Mouse (Mus musculus) lung, embryonic 16.5 days (tissue): ENCODE results near the gene Cdipt. TPM values are rescaled to one million over a fixed set of nuclear protein-coding genes. Genes with fewer than 3 reads are reported as not detected.

ENCODE experiments used
- ATAC-seq: fragments of 200-750 bp; cut with Nextera tagmentation; 2 replicates; pipeline ENCODE4 v1.8.0; 2017; ENCODE audit warnings: low read depth, mild to moderate bottlenecking, moderate library complexity
- H3K27ac ChIP-seq: fragments of 300-500 bp; sonication (generic); 2 replicates; pipeline ENCODE4 v1.5.1; 2014; ENCODE audit warnings: mild to moderate bottlenecking, control low read depth, low read length
- H3K27me3 ChIP-seq: fragments of 300-500 bp; sonication (generic); 2 replicates; pipeline ENCODE4 v1.6.1; 2014; ENCODE audit warnings: low read depth, low read length, mixed read lengths; ENCODE audit not compliant: control insufficient read depth, insufficient read depth
- H3K36me3 ChIP-seq: fragments of 300-500 bp; sonication (generic); 2 replicates; pipeline ENCODE4 v1.6.1; 2014; ENCODE audit warnings: low read length; ENCODE audit not compliant: control insufficient read depth, insufficient read depth
- H3K4me1 ChIP-seq: fragments of 300-500 bp; sonication (generic); replicated peaks from 2 replicates; pipeline ENCODE4 v1.6.1; 2014; ENCODE audit warnings: low read length, mixed read lengths; ENCODE audit not compliant: control insufficient read depth, insufficient read depth
- H3K4me2 ChIP-seq: fragments of 300-500 bp; sonication (generic); 2 replicates; pipeline ENCODE4 v1.6.1; 2014; ENCODE audit warnings: low read depth, low read length, control low read depth
- H3K4me3 ChIP-seq: fragments of 300-500 bp; sonication (generic); 2 replicates; pipeline ENCODE4 v1.5.1; 2014; ENCODE audit warnings: mild to moderate bottlenecking, low read length, control low read depth
- H3K9ac ChIP-seq: fragments of 300-500 bp; sonication (generic); 2 replicates; pipeline ENCODE4 v1.6.1; 2014; ENCODE audit warnings: low read length, control low read depth
- H3K9me3 ChIP-seq: fragments of 300-500 bp; sonication (generic); 2 replicates; pipeline ENCODE4 v1.6.1; 2016; ENCODE audit warnings: low read length; ENCODE audit not compliant: control insufficient read depth
- WGBS: fragments of 180-500 bp; shearing (Covaris S2); extraction: QIAGEN DNeasy Blood & Tissue Kit; methylation state at CpG from one replicate; pipeline ENCODE4 v1.1.7; 2014; 5-methylcytosine and 5-hydroxymethylcytosine counted together
- polyA plus RNA-seq: library from polyadenylated mRNA; unstranded; fragments of >200 nt; fragmentation: Nextera tagmentation; extraction: Ambion mirVana; gene quantifications from 2 replicates; pipeline ENCODE4 v1.2.1, GENCODE M21; 2015

Gene Cdipt
- polyA plus RNA-seq, 1 experiment from 2014 or later: 119 TPM

GRCm38 (mm10) chr7:127024755-127025555 lies 49.2 kb downstream of the Cdipt start:
- H3K9ac ChIP-seq: peak overlapping the region; percentile 99
- WGBS: under 1% methylated on average over 30 of the region's 30 CpGs
- peak; percentile 20 for ATAC-seq
- H3K4me1 ChIP-seq: peaks cover 49% of the 10 kb centered on the region
- H3K27me3 ChIP-seq: no peaks in the 10 kb centered on the region
- H3K4me2 ChIP-seq: peak overlapping the region; percentile 96
- peak overlapping the region; percentile 94 for H3K4me3 ChIP-seq
- H3K9me3 ChIP-seq: no peaks in the 10 kb centered on the region
- H3K27ac ChIP-seq: peak overlapping the region; percentile 99
- peaks cover 26% of the 10 kb centered on the region for H3K36me3 ChIP-seq

DNA sequence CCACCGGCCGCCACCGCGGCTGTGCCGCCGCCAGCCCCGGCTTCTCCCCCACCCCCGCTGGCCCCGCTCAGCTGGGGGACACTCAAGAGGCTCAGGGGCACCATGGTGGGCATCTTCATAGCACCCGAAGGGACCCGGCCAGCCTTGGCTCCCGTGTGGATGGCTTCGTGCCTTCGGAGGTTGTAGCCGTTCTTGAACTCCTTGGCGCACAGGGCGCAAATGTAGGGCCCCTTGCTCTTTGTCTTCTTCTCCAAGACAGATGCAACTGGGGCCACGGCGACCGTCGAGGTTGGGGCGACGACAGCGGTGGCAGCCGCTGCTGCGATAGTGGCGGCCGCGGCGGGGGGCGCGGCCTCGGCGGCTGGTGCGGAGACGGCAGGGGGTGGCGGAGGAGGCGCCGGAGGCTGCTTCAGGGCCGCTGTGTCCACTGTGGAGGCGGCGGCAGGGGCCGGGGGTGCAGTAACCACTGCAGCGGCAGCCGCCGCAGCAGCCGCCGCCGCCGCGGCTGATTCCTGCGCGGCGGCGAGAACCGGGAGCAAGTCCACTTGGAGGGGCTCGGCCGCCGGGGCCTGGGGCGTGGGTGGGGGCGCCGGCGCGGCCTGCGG lies 49.9 kb downstream of the Cdipt start:
- ATAC-seq: no peak
- WGBS: 0% methylated on average over 53 of the region's 65 CpGs

GRCm38 (mm10) chr7:127026161-127026600 lies 50.5 kb downstream of the Cdipt start:
- ATAC-seq: peak; percentile 29
- peak overlapping the region; percentile 96 for H3K4me2 ChIP-seq
- peaks cover 39% of the 10 kb centered on the region for H3K4me1 ChIP-seq
- peak overlapping the region; percentile 99 for H3K9ac ChIP-seq
- WGBS: 0% methylated on average over 9 of the region's 48 CpGs
- peak overlapping the region; percentile 99 for H3K27ac ChIP-seq
- no peaks in the 10 kb centered on the region for H3K27me3 ChIP-seq
- peaks cover 38% of the 10 kb centered on the region for H3K36me3 ChIP-seq
- no peaks in the 10 kb centered on the region for H3K9me3 ChIP-seq
- H3K4me3 ChIP-seq: peak overlapping the region; percentile 94

More for the DNA sequence above, 49.9 kb downstream of the Cdipt start:
- Histone ChIP-seq H3K9ac (peak overlapping the region; percentile 99), H3K27ac (peak overlapping the region; percentile 99), H3K9me3 (no peaks in the 10 kb centered on the region), H3K4me2 (peak overlapping the region; percentile 96), H3K27me3 (no peaks in the 10 kb centered on the region), H3K4me1 (peaks cover 42% of the 10 kb centered on the region), H3K4me3 (peak overlapping the region; percentile 94), H3K36me3 (peaks cover 33% of the 10 kb centered on the region)

DNA sequence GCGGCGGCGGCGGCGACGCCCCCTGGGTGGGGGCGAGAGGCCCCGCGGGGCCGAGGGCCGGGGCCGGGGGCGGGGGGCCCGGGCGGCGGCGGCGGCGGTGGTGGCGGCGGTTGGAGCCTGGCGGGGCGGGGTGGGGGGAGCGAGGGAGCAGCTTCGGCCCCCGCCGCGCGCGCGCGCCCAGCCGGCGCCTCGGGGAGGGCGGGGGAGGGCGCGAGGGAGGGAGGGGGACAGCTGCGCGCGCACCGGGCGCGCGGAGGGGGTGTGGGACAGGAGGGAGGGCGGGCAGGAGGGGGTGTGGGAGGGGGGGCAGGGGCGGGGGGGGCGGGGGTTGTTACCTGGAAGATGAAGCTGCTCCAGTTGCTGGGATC lies 50.9 kb downstream of the Cdipt start:
- peaks cover 42% of the 10 kb centered on the region for H3K36me3 ChIP-seq
- peak overlapping the region; percentile 96 for H3K4me2 ChIP-seq
- H3K4me3 ChIP-seq: peak overlapping the region; percentile 94
- H3K27ac ChIP-seq: peak overlapping the region; percentile 99
- H3K9me3 ChIP-seq: no peaks in the 10 kb centered on the region
- H3K27me3 ChIP-seq: no peaks in the 10 kb centered on the region
- no peak; the same call in 1 of the 2 replicates for ATAC-seq
- WGBS: 0% methylated on average over 4 of the region's 48 CpGs
- peaks cover 35% of the 10 kb centered on the region for H3K4me1 ChIP-seq
- H3K9ac ChIP-seq: peak overlapping the region; percentile 99

DNA sequence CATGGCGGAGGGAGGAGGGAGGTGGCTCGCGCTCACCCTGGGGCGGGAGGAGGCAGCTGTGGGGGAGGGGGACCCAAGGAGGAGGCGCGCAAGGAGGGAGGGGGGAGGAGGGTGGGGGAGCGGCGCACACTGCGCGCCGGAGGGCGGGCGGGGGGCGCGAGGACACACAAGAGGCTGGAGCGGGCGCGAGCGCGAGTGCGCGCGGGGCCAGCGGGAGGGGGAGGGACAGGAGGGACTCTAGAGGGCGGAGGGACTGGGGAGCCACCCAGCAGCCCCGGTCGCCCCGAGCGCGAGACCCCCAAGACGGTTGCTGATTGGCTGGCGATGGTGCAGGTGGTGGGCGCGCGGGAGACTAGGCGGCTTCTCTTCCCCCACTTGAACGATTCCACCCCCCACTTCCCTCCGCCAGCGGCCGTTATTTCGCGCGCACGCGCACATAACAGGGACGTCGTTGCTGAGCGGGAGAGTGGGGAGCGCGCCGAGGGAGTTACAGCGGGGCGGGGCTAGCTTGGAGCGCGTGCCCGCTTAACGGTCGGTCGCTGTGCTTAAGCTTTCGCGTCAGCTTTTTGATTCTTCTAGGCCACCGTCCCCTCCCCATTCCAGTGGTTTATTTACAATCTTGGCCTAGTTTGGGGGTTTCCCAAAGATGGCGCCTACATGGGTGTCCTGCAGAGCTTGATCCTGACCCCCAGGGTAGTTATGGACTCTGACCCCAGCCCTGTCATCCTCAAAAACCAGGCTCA lies 51.4 kb downstream of the Cdipt start, which contains the start of gene Maz:
Maz (minus strand) TSS at position 54 of the 743 bp plus-strand sequence.
- peaks cover 45% of the 10 kb centered on the region for H3K36me3 ChIP-seq

DNA sequence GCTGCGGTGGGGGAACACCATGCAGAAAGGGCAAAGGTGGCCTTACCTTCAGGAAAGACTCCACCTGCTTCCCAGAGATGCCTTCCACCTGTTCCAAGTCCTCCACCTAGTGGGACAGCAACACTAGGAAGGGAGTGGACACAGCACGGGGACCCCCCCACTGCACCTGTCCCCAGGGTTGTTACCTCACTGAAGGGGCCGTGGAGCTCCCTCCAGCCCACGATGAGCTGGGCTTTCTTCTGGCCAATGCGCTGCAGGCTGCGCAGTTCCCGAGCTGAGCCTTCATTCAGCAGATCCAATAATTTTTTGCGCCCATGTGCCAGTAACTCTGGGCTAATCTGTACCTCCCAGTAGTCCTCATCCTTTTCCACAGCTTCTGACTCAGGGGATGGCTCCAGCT lies 52.2 kb downstream of the Cdipt start:
- 53% methylated on average over 8 of the region's 8 CpGs for WGBS
- Histone ChIP-seq H3K27me3 (no peaks in the 10 kb centered on the region), H3K27ac (peak overlapping the region; percentile 99), H3K9ac (peak overlapping the region; percentile 75), H3K4me3 (peak overlapping the region; percentile 94), H3K4me1 (peaks cover 26% of the 10 kb centered on the region), H3K4me2 (peak overlapping the region; percentile 77), H3K36me3 (peaks cover 45% of the 10 kb centered on the region), H3K9me3 (no peaks in the 10 kb centered on the region)
- ATAC-seq: no peak

More for the DNA sequence above, 51.4 kb downstream of the Cdipt start, which contains the start of gene Maz:
- whole genome bisulfite sequencing: under 1% methylated on average over 44 of the region's 63 CpGs
- Histone ChIP-seq H3K27me3 (no peaks in the 10 kb centered on the region), H3K9ac (peak within 1 kb of the TSS; percentile 99), H3K9me3 (no peaks in the 10 kb centered on the region), H3K4me2 (peak within 1 kb of the TSS; percentile 96), H3K27ac (peak within 1 kb of the TSS; percentile 99), H3K4me3 (peak within 1 kb of the TSS; percentile 94), H3K4me1 (peaks cover 30% of the 10 kb centered on the region)
- ATAC-seq: peak; percentile 93

Other genes with a start within 250 kb of the Cdipt start
- 138 and 139 TPM in 2 replicates for gene Mapk3, start 216.3 kb upstream of the Cdipt start, polyA plus RNA-seq
- 2.9 and 4.2 TPM in 2 replicates for gene Gdpd3, start 209.6 kb upstream of the Cdipt start, polyA plus RNA-seq
- gene Ypel3, start 199.0 kb upstream of the Cdipt start, polyA plus RNA-seq: 111 and 123 TPM in 2 replicates
- gene Tbx6, start 194.4 kb upstream of the Cdipt start, polyA plus RNA-seq: 0.25 and 0.68 TPM in 2 replicates
- gene Ppp4c, start 183.4 kb upstream of the Cdipt start, polyA plus RNA-seq: 232 and 243 TPM in 2 replicates
- gene Fam57b, start 178.2 kb upstream of the Cdipt start, polyA plus RNA-seq: 0.36 and 0.38 TPM in 2 replicates
- gene 4930451I11Rik, start 144.3 kb upstream of the Cdipt start, polyA plus RNA-seq: not detected in 2 replicates
- 0.49 and 0.63 TPM in 2 replicates for gene Doc2a, start 128.5 kb upstream of the Cdipt start, polyA plus RNA-seq
- 30.3 and 32.3 TPM in 2 replicates for gene Hirip3, start 113.9 kb upstream of the Cdipt start, polyA plus RNA-seq
- 76.5 and 89.3 TPM in 2 replicates for gene Ino80e, start 113.5 kb upstream of the Cdipt start, polyA plus RNA-seq
- gene Taok2, start 91.2 kb upstream of the Cdipt start, polyA plus RNA-seq: 55.8 and 58.3 TPM in 2 replicates
- 28.4 and 30.8 TPM in 2 replicates for gene Tmem219, start 53.0 kb upstream of the Cdipt start, polyA plus RNA-seq
- gene Kctd13, start 47.0 kb upstream of the Cdipt start, polyA plus RNA-seq: 11.7 and 12.3 TPM in 2 replicates
- 0.14 and 0.20 TPM in 2 replicates for gene Asphd1, start 26.3 kb upstream of the Cdipt start, polyA plus RNA-seq
- gene Sez6l2, start 25.4 kb upstream of the Cdipt start, polyA plus RNA-seq: 0.36 and 0.63 TPM in 2 replicates
- gene Cdiptos, start 184 bp downstream of the Cdipt start, polyA plus RNA-seq: 0.89 and 2.1 TPM in 2 replicates
- gene Mvp, start 38.7 kb downstream of the Cdipt start, polyA plus RNA-seq: 14.9 and 17.9 TPM in 2 replicates
- 0.62 and 0.93 TPM in 2 replicates for gene Pagr1b, start 40.6 kb downstream of the Cdipt start, polyA plus RNA-seq
- gene Pagr1a, start 41.4 kb downstream of the Cdipt start, polyA plus RNA-seq: 45.9 and 67.2 TPM in 2 replicates
- 39.1 and 63.1 TPM in 2 replicates for gene Gm42742, start 45.2 kb downstream of the Cdipt start, polyA plus RNA-seq
- 4.5 TPM in 2 replicates for gene Prrt2, start 45.3 kb downstream of the Cdipt start, polyA plus RNA-seq
- gene Maz, start 51.1 kb downstream of the Cdipt start, polyA plus RNA-seq: 38.6 and 46.1 TPM in 2 replicates
- 140 and 153 TPM in 2 replicates for gene Kif22, start 66.6 kb downstream of the Cdipt start, polyA plus RNA-seq
- 7.1 TPM in 1 of 2 replicates, not detected in the other for gene Zg16, start 111.4 kb downstream of the Cdipt start, polyA plus RNA-seq
- 11.5 and 12.8 TPM in 2 replicates for gene AI467606, start 115.4 kb downstream of the Cdipt start, polyA plus RNA-seq
- 0.43 and 1.2 TPM in 2 replicates for gene Qprt, start 146.3 kb downstream of the Cdipt start, polyA plus RNA-seq
- 0.44 and 0.70 TPM in 2 replicates for gene Spn, start 161.9 kb downstream of the Cdipt start, polyA plus RNA-seq
- 53.9 and 54.0 TPM in 2 replicates for gene Cd2bp2, start 220.1 kb downstream of the Cdipt start, polyA plus RNA-seq
- gene Tbc1d10b, start 232.6 kb downstream of the Cdipt start, polyA plus RNA-seq: 20.5 and 23.8 TPM in 2 replicates
- 47.4 and 105 TPM in 2 replicates for gene Mylpf, start 233.0 kb downstream of the Cdipt start, polyA plus RNA-seq